Mouse (Mus musculus): ENCODE data around the gene Nmnat2. TPM values are rescaled to one million over a fixed set of nuclear protein-coding genes. Genes with fewer than 3 reads are reported as not detected.

The Nmnat2 gene
- polyA plus RNA-seq, 1 experiment from 2014 or later: 75.4 TPM

DNA sequence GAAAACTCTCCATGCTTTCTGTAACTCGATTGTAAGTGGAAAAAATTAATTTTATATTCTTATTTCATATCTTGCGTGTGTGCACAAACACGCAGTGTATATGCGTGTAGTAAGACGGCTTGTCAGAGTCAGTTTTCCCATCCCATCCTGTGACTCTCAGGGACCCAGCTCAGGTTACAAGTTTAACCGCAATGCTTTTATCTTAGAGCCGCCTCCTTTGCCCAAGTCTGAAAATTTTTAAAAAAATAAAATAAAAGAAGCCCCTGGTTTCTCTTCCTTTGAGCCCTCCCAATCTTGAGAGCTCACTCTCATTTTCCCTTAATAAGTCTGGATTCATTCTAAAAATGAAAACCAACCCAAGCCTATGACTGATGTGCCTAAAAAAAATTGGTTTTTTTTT lies 98.8 kb downstream of the Nmnat2 start:
- Histone ChIP-seq H3K36me3 (ENCODE audit: control insufficient read depth, insufficient read depth, low read length) (no peaks in the 10 kb centered on the region), H3K27me3 (replicated peaks; ENCODE audit: control insufficient read depth, insufficient read depth, low read length) (no peaks in the 10 kb centered on the region), H3K27ac (ENCODE audit: low read depth, low read length) (no peak overlapping the region), H3K9ac (ENCODE audit: low read depth, low read length) (no peak overlapping the region), H3K4me1 (ENCODE audit: control insufficient read depth, insufficient read depth, low read depth, low read length) (peaks cover 14% of the 10 kb centered on the region), H3K4me3 (ENCODE audit: low read length) (no peak overlapping the region), H3K9me3 (ENCODE audit: control insufficient read depth, low read length) (no peaks in the 10 kb centered on the region), H3K4me2 (ENCODE audit: low read length) (no peak overlapping the region)
- no peak for ATAC-seq
- 23% methylated on average over 7 of the region's 7 CpGs for WGBS

DNA sequence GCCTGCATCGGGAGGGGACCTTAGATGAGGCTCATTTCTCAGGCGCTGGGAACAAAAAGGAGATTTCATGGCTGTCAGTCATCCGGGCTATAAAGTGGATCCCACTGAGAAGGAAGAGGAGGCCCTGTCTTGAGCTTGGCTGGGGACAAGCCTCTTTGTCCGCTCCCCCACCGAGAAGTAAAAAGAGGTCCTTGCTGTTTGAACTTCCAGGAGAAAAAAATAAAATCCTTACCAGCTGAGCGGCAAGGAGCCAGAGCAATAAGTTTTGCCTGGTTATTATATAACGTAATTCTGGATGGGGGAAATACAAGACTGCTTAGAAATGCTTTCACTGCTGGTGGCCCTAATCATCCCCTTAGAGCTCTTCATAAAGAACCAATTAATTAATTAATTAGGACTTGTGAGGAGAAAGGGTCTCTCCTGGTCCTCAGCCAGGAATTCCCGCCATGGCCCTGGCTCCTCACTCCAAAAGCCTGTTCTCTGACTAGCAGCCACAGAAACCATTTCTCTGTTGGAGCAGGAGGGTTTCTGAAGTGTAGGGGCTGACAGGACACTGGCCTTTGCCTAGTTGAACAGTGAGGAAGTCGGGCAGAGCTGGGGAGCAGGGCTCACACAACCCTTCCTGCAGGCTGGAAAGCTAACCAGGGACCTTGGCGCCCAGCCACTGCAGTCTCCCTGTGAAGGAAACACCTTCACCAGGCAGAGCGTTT lies 99.5 kb downstream of the Nmnat2 start:
- H3K4me3 ChIP-seq (ENCODE audit: low read length): no peak overlapping the region
- ATAC-seq: peak; percentile 69
- H3K4me2 ChIP-seq (ENCODE audit: low read length): no peak overlapping the region
- no peak overlapping the region for H3K9ac ChIP-seq (ENCODE audit: low read depth, low read length)
- H3K4me1 ChIP-seq (ENCODE audit: control insufficient read depth, insufficient read depth, low read depth, low read length): peaks cover 14% of the 10 kb centered on the region
- H3K36me3 ChIP-seq (ENCODE audit: control insufficient read depth, insufficient read depth, low read length): no peaks in the 10 kb centered on the region
- H3K27me3 ChIP-seq (replicated peaks; ENCODE audit: control insufficient read depth, insufficient read depth, low read length): no peaks in the 10 kb centered on the region
- WGBS: 7% methylated on average over 11 of the region's 11 CpGs
- H3K27ac ChIP-seq (ENCODE audit: low read depth, low read length): no peak overlapping the region
- H3K9me3 ChIP-seq (ENCODE audit: control insufficient read depth, low read length): no peaks in the 10 kb centered on the region

DNA sequence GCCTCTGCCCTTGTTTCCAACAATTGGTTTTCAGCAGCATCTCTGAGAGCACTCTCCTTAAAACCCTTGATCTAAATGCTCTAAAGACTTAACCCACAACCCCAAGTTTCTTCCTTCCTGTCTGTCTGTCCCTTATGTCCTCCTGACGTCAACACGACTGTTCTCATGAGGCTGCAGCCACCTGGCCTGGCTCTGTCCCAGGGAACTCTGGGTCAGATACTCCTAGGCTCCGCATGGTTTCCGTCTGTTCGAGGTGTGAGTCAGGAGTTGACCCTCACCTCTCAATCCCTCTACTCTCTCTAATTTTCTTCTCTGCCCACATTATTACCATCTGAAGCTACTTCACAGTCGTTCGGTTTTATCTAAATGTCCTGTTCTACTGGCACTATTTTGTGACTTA lies 103.5 kb downstream of the Nmnat2 start:
- no peak for ATAC-seq
- Histone ChIP-seq H3K27me3 (replicated peaks; ENCODE audit: control insufficient read depth, insufficient read depth, low read length) (no peaks in the 10 kb centered on the region; the same call in 1 of the 2 replicates), H3K4me2 (ENCODE audit: low read length) (no peak overlapping the region), H3K4me3 (ENCODE audit: low read length) (no peak overlapping the region), H3K36me3 (ENCODE audit: control insufficient read depth, insufficient read depth, low read length) (no peaks in the 10 kb centered on the region), H3K9me3 (ENCODE audit: control insufficient read depth, low read length) (no peaks in the 10 kb centered on the region), H3K27ac (ENCODE audit: low read depth, low read length) (no peak overlapping the region), H3K4me1 (ENCODE audit: control insufficient read depth, insufficient read depth, low read depth, low read length) (peaks cover 20% of the 10 kb centered on the region), H3K9ac (ENCODE audit: low read depth, low read length) (no peak overlapping the region)
- 83% methylated on average over 7 of the region's 7 CpGs for WGBS

GRCm38 (mm10) chr1:153059626-153060025 lies 104.8 kb downstream of the Nmnat2 start:
- Histone ChIP-seq H3K27ac (ENCODE audit: low read depth, low read length) (no peak overlapping the region), H3K4me1 (ENCODE audit: control insufficient read depth, insufficient read depth, low read depth, low read length) (peaks cover 12% of the 10 kb centered on the region), H3K27me3 (replicated peaks; ENCODE audit: control insufficient read depth, insufficient read depth, low read length) (no peaks in the 10 kb centered on the region; the same call in 1 of the 2 replicates), H3K9ac (ENCODE audit: low read depth, low read length) (no peak overlapping the region), H3K36me3 (ENCODE audit: control insufficient read depth, insufficient read depth, low read length) (no peaks in the 10 kb centered on the region), H3K9me3 (ENCODE audit: control insufficient read depth, low read length) (no peaks in the 10 kb centered on the region), H3K4me3 (ENCODE audit: low read length) (no peak overlapping the region), H3K4me2 (ENCODE audit: low read length) (no peak overlapping the region)
- 57% methylated on average over 9 of the region's 9 CpGs for WGBS
- ATAC-seq: peak; percentile 44; the same call in 1 of the 2 replicates

DNA sequence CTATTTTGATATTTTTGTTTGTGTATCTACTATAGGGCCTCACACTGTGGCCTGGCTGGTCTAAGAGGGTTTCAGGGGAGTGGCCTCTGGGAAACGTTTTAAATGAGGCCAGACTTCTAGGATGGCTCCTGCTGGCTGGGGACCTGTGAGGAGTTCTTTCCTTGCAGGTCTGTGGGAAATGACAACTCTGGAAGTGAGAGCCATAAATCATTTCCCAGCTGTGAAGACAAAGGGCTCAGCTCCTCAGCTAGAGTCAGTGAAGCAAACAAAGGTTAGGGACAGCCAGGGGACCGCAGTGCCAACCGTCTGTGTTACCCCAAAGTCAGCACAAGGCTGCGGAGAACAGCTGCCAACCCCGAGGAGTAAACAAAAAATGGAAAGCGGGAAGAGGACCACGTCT lies 107.8 kb downstream of the Nmnat2 start:
- no peak overlapping the region for H3K4me3 ChIP-seq (ENCODE audit: low read length)
- peak overlapping the region; percentile 43; the same call in 1 of the 2 replicates for H3K9ac ChIP-seq (ENCODE audit: low read depth, low read length)
- 20% methylated on average over 7 of the region's 7 CpGs for WGBS
- no peaks in the 10 kb centered on the region for H3K9me3 ChIP-seq (ENCODE audit: control insufficient read depth, low read length)
- peak overlapping the region; percentile 18; the same call in 1 of the 2 replicates for H3K27ac ChIP-seq (ENCODE audit: low read depth, low read length)
- no peaks in the 10 kb centered on the region; the same call in 1 of the 2 replicates for H3K27me3 ChIP-seq (replicated peaks; ENCODE audit: control insufficient read depth, insufficient read depth, low read length)
- peaks cover 9% of the 10 kb centered on the region for H3K4me1 ChIP-seq (ENCODE audit: control insufficient read depth, insufficient read depth, low read depth, low read length)
- peak; percentile 44 for ATAC-seq
- H3K4me2 ChIP-seq (ENCODE audit: low read length): no peak overlapping the region
- H3K36me3 ChIP-seq (ENCODE audit: control insufficient read depth, insufficient read depth, low read length): no peaks in the 10 kb centered on the region

- Histone ChIP-seq H3K36me3 (ENCODE audit: control insufficient read depth, insufficient read depth, low read length) (no peaks in the 10 kb centered on the region), H3K27me3 (replicated peaks; ENCODE audit: control insufficient read depth, insufficient read depth, low read length) (no peaks in the 10 kb centered on the region; the same call in 1 of the 2 replicates), H3K4me3 (ENCODE audit: low read length) (no peak overlapping the region), H3K4me1 (ENCODE audit: control insufficient read depth, insufficient read depth, low read depth, low read length) (peaks cover 9% of the 10 kb centered on the region), H3K27ac (ENCODE audit: low read depth, low read length) (no peak overlapping the region), H3K9me3 (ENCODE audit: control insufficient read depth, low read length) (no peaks in the 10 kb centered on the region), H3K9ac (ENCODE audit: low read depth, low read length) (no peak overlapping the region), H3K4me2 (ENCODE audit: low read length) (no peak overlapping the region)
- ATAC-seq: no peak
- WGBS: 75% methylated on average over 9 of the region's 9 CpGs
Measured at GRCm38 (mm10) chr1:153064784-153065390, 110.1 kb downstream of the Nmnat2 start.

DNA sequence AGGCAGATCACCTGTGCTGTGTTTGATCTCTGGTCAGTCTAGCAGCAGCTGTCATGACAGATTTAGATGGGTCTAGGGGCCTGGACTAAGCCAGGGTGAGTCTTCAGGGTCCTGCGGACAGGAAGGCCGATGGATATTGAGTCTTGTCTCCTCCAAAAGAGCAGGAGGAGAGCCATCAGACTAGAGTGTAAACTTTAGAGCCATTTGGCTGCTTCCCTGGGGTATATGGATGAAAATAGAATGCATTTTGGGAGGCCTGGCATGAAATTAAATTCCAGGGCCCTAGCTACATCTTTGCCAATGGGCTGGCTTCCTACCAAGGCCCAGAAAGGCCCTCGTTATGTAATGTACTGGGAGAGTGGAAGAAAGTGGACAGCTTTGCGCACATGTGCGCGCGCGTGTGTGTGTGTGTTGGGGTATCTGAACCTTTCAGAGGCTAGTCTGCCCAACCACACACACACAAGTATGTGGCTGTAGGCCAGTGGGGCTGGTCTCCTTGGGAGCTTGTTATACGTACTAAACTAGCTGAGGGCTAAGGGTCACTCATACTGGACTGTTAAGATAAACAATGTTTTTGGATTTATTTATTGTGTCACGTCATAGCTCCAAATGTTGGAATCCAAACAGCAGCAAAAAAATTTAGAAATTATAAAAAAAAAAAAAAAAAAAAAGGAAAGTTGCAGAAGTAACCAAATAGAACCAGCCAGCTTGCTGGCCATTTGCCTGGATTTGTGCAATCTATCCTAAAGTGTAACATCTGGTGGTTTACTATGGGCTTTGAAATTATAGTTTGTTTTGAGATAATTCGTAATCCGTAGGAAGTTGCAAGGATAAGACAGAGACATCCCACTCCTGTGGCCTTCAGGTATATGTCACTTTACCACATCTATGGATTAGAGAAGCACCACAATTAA lies 110.9 kb downstream of the Nmnat2 start:
- WGBS: 75% methylated on average over 12 of the region's 12 CpGs
- no peak overlapping the region; the same call in 1 of the 2 replicates for H3K27ac ChIP-seq (ENCODE audit: low read depth, low read length)

GRCm38 (mm10) chr1:153066387-153066781 lies 111.6 kb downstream of the Nmnat2 start:
- Histone ChIP-seq H3K27ac (ENCODE audit: low read depth, low read length) (no peak overlapping the region), H3K9me3 (ENCODE audit: control insufficient read depth, low read length) (no peaks in the 10 kb centered on the region), H3K9ac (ENCODE audit: low read depth, low read length) (no peak overlapping the region), H3K4me2 (ENCODE audit: low read length) (no peak overlapping the region), H3K36me3 (ENCODE audit: control insufficient read depth, insufficient read depth, low read length) (no peaks in the 10 kb centered on the region), H3K27me3 (replicated peaks; ENCODE audit: control insufficient read depth, insufficient read depth, low read length) (no peaks in the 10 kb centered on the region), H3K4me1 (ENCODE audit: control insufficient read depth, insufficient read depth, low read depth, low read length) (peaks cover 9% of the 10 kb centered on the region), H3K4me3 (ENCODE audit: low read length) (no peak overlapping the region)
- no peak for ATAC-seq
- 75% methylated on average over 4 of the region's 4 CpGs for WGBS

More for the DNA sequence above, 110.9 kb downstream of the Nmnat2 start:
- H3K4me1 ChIP-seq (ENCODE audit: control insufficient read depth, insufficient read depth, low read depth, low read length): peaks cover 9% of the 10 kb centered on the region
- H3K4me2 ChIP-seq (ENCODE audit: low read length): no peak overlapping the region
- no peak overlapping the region for H3K9ac ChIP-seq (ENCODE audit: low read depth, low read length)
- peak; percentile 47; the same call in 1 of the 2 replicates for ATAC-seq
- H3K4me3 ChIP-seq (ENCODE audit: low read length): no peak overlapping the region
- H3K27me3 ChIP-seq (replicated peaks; ENCODE audit: control insufficient read depth, insufficient read depth, low read length): no peaks in the 10 kb centered on the region
- H3K36me3 ChIP-seq (ENCODE audit: control insufficient read depth, insufficient read depth, low read length): no peaks in the 10 kb centered on the region
- H3K9me3 ChIP-seq (ENCODE audit: control insufficient read depth, low read length): no peaks in the 10 kb centered on the region

Data from hindbrain, embryonic 16.5 days (tissue).